Mouse (Mus musculus) myocyte (in vitro differentiated cells): ENCODE results near the gene Zfp36. TPM values are rescaled to one million over a fixed set of nuclear protein-coding genes. Genes with fewer than 3 reads are reported as not detected.
A peak's percentile ranks its signal among the peaks of the same experiment; 100 is the strongest.

Source experiments
- H3K27me3 ChIP-seq: one replicate; pipeline ENCODE4 v1.6.1; 2011; ENCODE audit not compliant: control insufficient read depth, insufficient read depth, insufficient read length
- H3K36me3 ChIP-seq: one replicate; pipeline ENCODE4 v1.6.1; 2011; ENCODE audit not compliant: control insufficient read depth, insufficient read depth
- H3K4me2 ChIP-seq: one replicate; pipeline ENCODE4 v1.6.1; 2011; ENCODE audit warnings: low read depth, control low read depth
- H3K4me3 ChIP-seq: one replicate; pipeline ENCODE4 v1.5.1; 2011; ENCODE audit warnings: mild to moderate bottlenecking, control low read depth, moderate library complexity
- H3K79me2 ChIP-seq: one replicate; pipeline ENCODE4 v1.6.1; 2011; ENCODE audit not compliant: control insufficient read depth, insufficient read depth
- H3ac ChIP-seq: one replicate; pipeline ENCODE4 v1.6.1; 2011; ENCODE audit not compliant: control insufficient read depth, insufficient read length
- CEBPB ChIP-seq: IDR thresholded peaks from 2 replicates; pipeline ENCODE4 v1.6.1; 2011; ENCODE audit warnings: mild to moderate bottlenecking, moderate library complexity; ENCODE audit not compliant: poor library complexity, insufficient read depth, severe bottlenecking
- E2F4 ChIP-seq: IDR thresholded peaks from one replicate; pipeline ENCODE4 v1.6.1; 2011; ENCODE audit warnings: mild to moderate bottlenecking, control low read depth, moderate library complexity; ENCODE audit not compliant: insufficient read depth
- MAX ChIP-seq: IDR thresholded peaks from one replicate; pipeline ENCODE4 v1.6.1; 2011; ENCODE audit warnings: low read depth, mild to moderate bottlenecking, control low read depth
- MYOD1 ChIP-seq, 3 experiments: IDR thresholded peaks; one replicate each; pipeline ENCODE4 v1.6.1; 2011; ENCODE audit warnings: control low read depth in 2 of 3, low read depth in 2 of 3, mild to moderate bottlenecking in 2 of 3, moderate library complexity in 1 of 3; ENCODE audit not compliant: insufficient read length in 2 of 3, control insufficient read depth in 1 of 3
- MYOG ChIP-seq, 3 experiments: IDR thresholded peaks; one replicate each; pipeline ENCODE4 v1.6.1; 2011; ENCODE audit warnings: control low read depth in 2 of 3, low read depth in 2 of 3, mild to moderate bottlenecking in 2 of 3; ENCODE audit not compliant: insufficient read length in 2 of 3, control insufficient read depth in 1 of 3, insufficient read depth in 1 of 3
- POLR2A ChIP-seq: IDR thresholded peaks from one replicate; pipeline ENCODE4 v1.6.1; 2011; ENCODE audit warnings: low read depth, mild to moderate bottlenecking, control low read depth, moderate library complexity; ENCODE audit not compliant: insufficient read length
- POLR2AphosphoS2 ChIP-seq: IDR thresholded peaks from one replicate; pipeline ENCODE4 v1.6.1; 2011; ENCODE audit warnings: low read depth, control low read depth; ENCODE audit not compliant: insufficient read length
- REST ChIP-seq: IDR thresholded peaks from one replicate; pipeline ENCODE4 v1.6.1; 2011; ENCODE audit warnings: mild to moderate bottlenecking, control low read depth, moderate library complexity; ENCODE audit not compliant: insufficient read depth, insufficient read length
- SRF ChIP-seq: IDR thresholded peaks from one replicate; pipeline ENCODE4 v1.6.1; 2011; ENCODE audit warnings: low read depth; ENCODE audit not compliant: control insufficient read depth, insufficient read length
- TCF12 ChIP-seq: IDR thresholded peaks from one replicate; pipeline ENCODE4 v1.6.1; 2011; ENCODE audit warnings: mild to moderate bottlenecking, control low read depth; ENCODE audit not compliant: poor library complexity, insufficient read depth, severe bottlenecking
- TCF3 ChIP-seq: IDR thresholded peaks from one replicate; pipeline ENCODE4 v1.6.1; 2011; ENCODE audit warnings: low read depth, control low read depth; ENCODE audit not compliant: insufficient read length
- USF1 ChIP-seq: IDR thresholded peaks from one replicate; pipeline ENCODE4 v1.6.1; 2011; ENCODE audit warnings: low read depth, mild to moderate bottlenecking, control low read depth, moderate library complexity
- polyA plus RNA-seq: library from polyadenylated mRNA; unstranded; fragments of >200 nt; fragmentation: generic; extraction: Trizol; gene quantifications from one replicate; pipeline ENCODE4 v1.2.1, GENCODE M21; 2012; ENCODE audit warnings: missing spikeins

The Zfp36 gene
- polyA plus RNA-seq, 1 experiment: 7.5 TPM

- H3K4me2 ChIP-seq: peak overlapping the region; percentile 55
- no peaks in the 10 kb centered on the region for H3K36me3 ChIP-seq
- H3ac ChIP-seq: no peak overlapping the region
- no peak overlapping the region for H3K4me3 ChIP-seq
- TF ChIP-seq MYOG (IDR thresholded peaks at IDR 0.05; ENCODE audit: control insufficient read depth in 1 of 3, insufficient read depth in 1 of 3, insufficient read length in 2 of 3, low read depth in 2 of 3): no peak
- H3K27me3 ChIP-seq: no peaks in the 10 kb centered on the region
- H3K79me2 ChIP-seq: no peaks in the 10 kb centered on the region
These were observed 35.4 kb downstream of the Zfp36 start for GRCm38 (mm10) chr7:28344637-28345036.

- Histone ChIP-seq H3K36me3 (no peaks in the 10 kb centered on the region), H3K4me2 (no peak overlapping the region)
- TF ChIP-seq MAX (no peak), TCF3 (no peak), POLR2AphosphoS2 (no peak)
These were observed 38.7 kb downstream of the Zfp36 start for GRCm38 (mm10) chr7:28341381-28341780.

DNA sequence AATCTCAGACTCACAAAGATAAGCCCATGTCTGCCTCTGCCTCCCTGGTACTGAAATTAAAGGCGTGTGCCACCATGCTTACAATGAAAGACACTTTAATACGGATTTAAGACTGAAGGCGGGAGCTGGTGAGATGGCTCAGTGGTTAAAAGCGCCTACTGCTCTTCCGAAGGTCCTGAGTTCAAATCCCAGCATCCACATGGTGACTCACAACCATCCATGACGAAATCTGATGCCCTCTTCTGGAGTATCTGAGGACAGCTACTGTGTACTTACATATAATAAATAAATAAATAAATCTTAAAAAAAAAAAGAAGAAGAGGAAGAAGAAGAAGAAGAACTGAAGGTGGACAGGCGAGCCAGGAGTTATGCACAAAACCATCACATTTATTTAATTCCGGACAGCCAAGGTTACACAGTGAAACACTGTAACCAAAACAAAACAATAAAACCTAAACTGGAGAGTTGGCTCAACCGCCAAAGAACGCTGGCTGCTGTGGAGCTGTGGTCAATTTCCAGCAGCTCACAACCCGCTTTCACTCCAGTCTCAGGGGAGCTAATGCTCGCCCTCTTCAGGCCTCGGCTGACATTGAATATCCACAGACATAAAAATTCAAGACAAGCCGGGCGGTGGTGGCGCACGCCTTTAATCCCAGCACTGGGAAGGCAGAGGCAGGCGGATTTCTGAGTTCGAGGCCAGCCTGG, 40.7 kb downstream of the Zfp36 start:
- Histone ChIP-seq H3K4me3 (peak overlapping the region; percentile 83), H3ac (peak overlapping the region; percentile 96), H3K36me3 (no peaks in the 10 kb centered on the region), H3K27me3 (no peaks in the 10 kb centered on the region), H3K4me2 (peak overlapping the region; percentile 96), H3K79me2 (peaks cover 41% of the 10 kb centered on the region)
- TF ChIP-seq USF1: no peak
- TF ChIP-seq POLR2A: no peak
- TF ChIP-seq POLR2AphosphoS2: no peak
- no peak for TF ChIP-seq MYOD1 (IDR thresholded peaks at IDR 0.05; ENCODE audit: control insufficient read depth in 1 of 3, insufficient read length in 2 of 3, low read depth in 2 of 3)
- TF ChIP-seq SRF: no peak
- no peak for TF ChIP-seq TCF3
- no peak for TF ChIP-seq CEBPB
- no peak for TF ChIP-seq MAX
- no peak for TF ChIP-seq REST
- TF ChIP-seq E2F4: no peak
- TF ChIP-seq TCF12: no peak
- TF ChIP-seq MYOG (IDR thresholded peaks at IDR 0.05; ENCODE audit: control insufficient read depth in 1 of 3, insufficient read depth in 1 of 3, insufficient read length in 2 of 3, low read depth in 2 of 3): no peak

More at GRCm38 (mm10) chr7:28341381-28341780, 38.7 kb downstream of the Zfp36 start:
- H3K79me2 ChIP-seq: peaks cover 21% of the 10 kb centered on the region
- no peak overlapping the region for H3ac ChIP-seq
- no peaks in the 10 kb centered on the region for H3K27me3 ChIP-seq
- no peak overlapping the region for H3K4me3 ChIP-seq

GRCm38 (mm10) chr7:28338108-28338998, 41.7 kb downstream of the Zfp36 start, which contains the start of gene Supt5:
Gene Supt5, minus strand, starts transcription at chr7:28338746.
- Histone ChIP-seq H3K27me3 (no peaks in the 10 kb centered on the region), H3K79me2 (peaks cover 51% of the 10 kb centered on the region), H3K4me3 (peak within 1 kb of the TSS; percentile 83), H3K4me2 (peak within 1 kb of the TSS; percentile 96), H3ac (peak within 1 kb of the TSS; percentile 96), H3K36me3 (no peaks in the 10 kb centered on the region)
- TF ChIP-seq USF1 (no peak), REST (no peak), TCF12 (no peak), SRF (no peak), TCF3 (no peak), E2F4 (no peak), POLR2A (peak; percentile 95), MYOG (IDR thresholded peaks at IDR 0.05; ENCODE audit: control insufficient read depth in 1 of 3, insufficient read depth in 1 of 3, insufficient read length in 2 of 3, low read depth in 2 of 3) (peak in 2 of 3 experiments; percentile 77 to 79), MAX (no peak), POLR2AphosphoS2 (peak; percentile 92), MYOD1 (IDR thresholded peaks at IDR 0.05; ENCODE audit: control insufficient read depth in 1 of 3, insufficient read length in 2 of 3, low read depth in 2 of 3) (peak in 2 of 3 experiments; percentile 70 to 83), CEBPB (no peak)

DNA sequence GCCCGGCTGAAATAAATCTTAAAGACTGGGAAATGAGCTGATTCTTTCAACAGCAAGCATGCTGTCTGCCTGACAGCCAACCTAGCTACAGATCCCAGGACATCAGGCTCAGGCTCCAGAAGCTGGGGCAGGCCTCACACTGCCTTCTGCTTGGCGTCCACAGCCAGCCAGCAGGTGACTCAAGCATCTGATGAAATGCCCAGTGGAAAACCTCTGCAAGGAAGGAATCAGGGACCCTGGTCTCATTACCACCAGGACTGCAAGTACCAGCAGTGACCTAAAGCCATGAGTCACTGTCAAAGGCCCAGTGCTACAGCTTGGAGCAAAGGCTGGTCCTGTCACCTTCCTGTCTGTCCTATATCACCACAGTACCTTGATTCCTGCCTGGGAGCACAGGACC, 44.6 kb downstream of the Zfp36 start:
- Histone ChIP-seq H3K79me2 (peaks cover 69% of the 10 kb centered on the region), H3K4me3 (no peak overlapping the region), H3K36me3 (peaks cover 7% of the 10 kb centered on the region), H3ac (no peak overlapping the region), H3K4me2 (no peak overlapping the region), H3K27me3 (no peaks in the 10 kb centered on the region)
- no peak for TF ChIP-seq MAX
- TF ChIP-seq REST: no peak
- TF ChIP-seq MYOD1 (IDR thresholded peaks at IDR 0.05; ENCODE audit: control insufficient read depth in 1 of 3, insufficient read length in 2 of 3, low read depth in 2 of 3): no peak
- no peak for TF ChIP-seq POLR2A
- no peak for TF ChIP-seq CEBPB
- TF ChIP-seq E2F4: no peak
- no peak for TF ChIP-seq TCF12
- no peak for TF ChIP-seq TCF3
- no peak for TF ChIP-seq POLR2AphosphoS2
- TF ChIP-seq SRF: no peak
- no peak for TF ChIP-seq MYOG (IDR thresholded peaks at IDR 0.05; ENCODE audit: control insufficient read depth in 1 of 3, insufficient read depth in 1 of 3, insufficient read length in 2 of 3, low read depth in 2 of 3)
- no peak for TF ChIP-seq USF1
